17 mouse cellular contexts compared by ENCODE assay signal in the genomic region with DNA sequence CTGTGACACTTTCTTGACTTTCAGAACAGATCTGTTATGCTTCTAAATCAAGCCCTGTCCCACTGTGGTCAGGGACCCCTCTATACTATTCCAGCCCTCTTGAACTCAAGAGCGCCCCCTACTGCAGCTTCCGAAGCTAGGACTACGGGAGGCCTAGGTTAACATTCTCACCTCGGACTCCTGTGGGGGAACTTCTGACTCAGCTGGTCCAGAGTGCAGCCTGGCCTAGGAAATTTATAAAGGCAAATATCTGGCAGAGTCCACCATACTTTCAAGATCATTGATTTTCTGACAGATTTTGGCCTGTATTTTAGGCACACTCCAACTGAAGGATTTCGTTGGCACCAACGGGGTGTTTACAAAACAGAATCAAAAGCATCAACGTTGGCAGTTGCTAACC. TPM values are rescaled to one million over a fixed set of nuclear protein-coding genes. Genes with fewer than 3 reads are reported as not detected.
DNase-seq lines count a peak whose midpoint lies in the region; ATAC-seq and TF ChIP-seq lines count a peak whose summit lies in the region.
"Had no signal": no experiment of that assay in that cellular context is flagged by ENCODE, and none has a peak within 500 bp of the region (broad histone marks: within the 10 kb centered on the region; RNA-seq: fewer than 3 reads in every experiment).

No protein-coding gene starts in this region.

- H3K9ac ChIP-seq in liver, embryonic 14.5 days (replicated peaks): no peak overlapping the region
- H3K9ac ChIP-seq: forebrain, postnatal 0 days; hindbrain, embryonic 14.5 days; limb, embryonic 15.5 days had no signal

- no peak for ATAC-seq in liver, embryonic 14.5 days (ENCODE audit: insufficient read depth)
- ATAC-seq: forebrain, postnatal 0 days; Patski had no signal

- no peak overlapping the region for H3K4me3 ChIP-seq in liver, embryonic 14.5 days (ENCODE audit: insufficient read depth in 1 of 2, low read depth in 2 of 2, low read length in 2 of 2)
- 0 out of 2 replicates have a peak overlapping the region, but pooled peaks have one; percentile 5 for H3K4me3 ChIP-seq in E14TG2a.4 (replicated peaks; ENCODE audit: low read length)
- H3K4me3 ChIP-seq: embryonic facial prominence, embryonic 10.5 days; erythroblast, embryonic 14.5 days; limb, embryonic 15.5 days had no signal

- no peak overlapping the region for H3K27ac ChIP-seq in liver, embryonic 14.5 days
- H3K27ac ChIP-seq: embryonic facial prominence, embryonic 10.5 days; hindbrain, embryonic 14.5 days; limb, embryonic 15.5 days had no signal

- no peak for TF ChIP-seq EP300 in liver, embryonic 14.5 days (IDR thresholded peaks at IDR 0.05; ENCODE audit: low read depth)

- WGBS in liver, embryonic 14.5 days (ENCODE audit: insufficient replicate concordance): 82% methylated on average over 7 of the region's 7 CpGs

- H3K4me1 ChIP-seq in liver, embryonic 14.5 days (replicated peaks; ENCODE audit: control insufficient read depth in 2 of 2, insufficient read depth in 2 of 2, low read length in 1 of 2): peaks cover 29 to 30% of the 10 kb centered on the region in 2 experiments
- H3K4me1 ChIP-seq in E14TG2a.4 (replicated peaks; ENCODE audit: low read depth, low read length): peaks cover 89% of the 10 kb centered on the region
- H3K4me1 ChIP-seq: limb, embryonic 15.5 days had no signal

- DNase-seq in kidney, adult 11 months: peak; percentile 65
- DNase-seq in kidney, postnatal 14 days: no peak
- DNase-seq in liver, embryonic 14.5 days (ENCODE audit: low read depth in 3 of 3, low spot score in 3 of 3): no peak
- DNase-seq in liver (no peak), R1 (ENCODE audit: low read depth, low spot score) (peak; percentile 84)
- no peak for DNase-seq in layer of hippocampus, postnatal 14 days (ENCODE audit: low spot score in 2 of 2)
- no peak for DNase-seq in retina, embryonic 14.5 days (ENCODE audit: low spot score)
- DNase-seq: cerebellum, postnatal 36 days; forebrain, postnatal 0 days; lung, postnatal 10 days had no signal

- no peaks in the 10 kb centered on the region for H3K27me3 ChIP-seq in liver, embryonic 14.5 days (ENCODE audit: control insufficient read depth, insufficient read depth, low read length)
- no peaks in the 10 kb centered on the region for H3K27me3 ChIP-seq in E14TG2a.4 (ENCODE audit: insufficient read depth, low read length)
- H3K27me3 ChIP-seq: limb, embryonic 15.5 days; Patski had no signal

- peaks cover 24% of the 10 kb centered on the region for H3K36me3 ChIP-seq in liver, embryonic 14.5 days (replicated peaks; ENCODE audit: control insufficient read depth, insufficient read depth, low read depth)
- peaks cover 90% of the 10 kb centered on the region for H3K36me3 ChIP-seq in E14TG2a.4 (ENCODE audit: insufficient read depth, low read length)

- no peaks in the 10 kb centered on the region for H3K9me3 ChIP-seq in liver, embryonic 14.5 days (ENCODE audit: control insufficient read depth, low read length)
- H3K9me3 ChIP-seq in E14TG2a.4 (ENCODE audit: low read length): no peaks in the 10 kb centered on the region
- H3K9me3 ChIP-seq: embryonic facial prominence, embryonic 10.5 days; limb, embryonic 15.5 days had no signal

- TF ChIP-seq CTCF in liver, embryonic 14.5 days (IDR thresholded peaks at IDR 0.05; ENCODE audit: low read depth): peak; percentile 50
- TF ChIP-seq CTCF in E14TG2a.4 (conservative IDR thresholded peaks at IDR 0.05; ENCODE audit: low read length): peak; percentile 82

- H3K4me2 ChIP-seq in liver, embryonic 14.5 days (ENCODE audit: low read depth): no peak overlapping the region
- H3K4me2 ChIP-seq: hindbrain, embryonic 14.5 days; limb, embryonic 15.5 days; midbrain, embryonic 11.5 days had no signal

RNA-seq across cellular contexts. Expression of a gene that starts 11.0 kb away (rescaled TPM):
- polyA plus RNA-seq in liver, embryonic 14.5 days (2012; rRNA removed): 47.4 and 51.9 TPM in 2 replicates
- 93.9 and 95.1 TPM in 2 replicates for polyA plus RNA-seq in liver, embryonic 14.5 days (2014; fragmentation: Nextera tagmentation; extraction: Ambion mirVana)
- total RNA-seq in layer of hippocampus, postnatal 14 days (2021): 100 to 1,000 TPM; 112 to 123 TPM

Comparison
In these comparisons a context has a peak if more than half of its experiments do, and no peak if none do; other contexts are left out.
1. DNase-seq: peak in kidney, adult 11 months (single experiment) and R1 (single experiment); none in kidney, postnatal 14 days (single experiment), liver, embryonic 14.5 days (0 of 3), liver (single experiment), layer of hippocampus, postnatal 14 days (0 of 2) and retina, embryonic 14.5 days (single experiment).